ENCODE assay signal across 29 mouse cellular contexts in genomic region chr12:109714061-109714460, GRCm38 (mm10).
DNase-seq lines count a peak whose midpoint lies in the region; ATAC-seq lines count a peak whose summit lies in the region.
"Had no signal": no experiment of that assay in that cellular context is flagged by ENCODE, and none has a peak within 500 bp of the region (broad histone marks: within the 10 kb centered on the region; RNA-seq: fewer than 3 reads in every experiment).

No protein-coding gene starts in this region.

- no peaks in the 10 kb centered on the region for H3K4me1 ChIP-seq in forebrain, embryonic 10.5 days
- no peaks in the 10 kb centered on the region for H3K4me1 ChIP-seq in forebrain, embryonic 14.5 days (ENCODE audit: control insufficient read depth, insufficient read depth, low read length)
- H3K4me1 ChIP-seq in megakaryocyte, embryonic 14.5 days, result no peaks in the 10 kb centered on the region
- H3K4me1 ChIP-seq: forebrain, embryonic 12.5 days; heart, embryonic 12.5 days; heart, embryonic 15.5 days had no signal

- no peaks in the 10 kb centered on the region for H3K9me3 ChIP-seq in forebrain, embryonic 10.5 days
- H3K9me3 ChIP-seq in forebrain, embryonic 14.5 days (replicated peaks; ENCODE audit: control insufficient read depth, low read length), result no peaks in the 10 kb centered on the region
- H3K9me3 ChIP-seq in megakaryocyte, embryonic 14.5 days, result peaks cover 53% of the 10 kb centered on the region
- H3K9me3 ChIP-seq: forebrain, embryonic 12.5 days; heart, embryonic 12.5 days; heart, embryonic 15.5 days had no signal

- peak; percentile 11 for DNase-seq in forebrain, embryonic 10.5 days (ENCODE audit: extremely low spot score, low spot score)
- no peak for DNase-seq in forebrain, embryonic 14.5 days (ENCODE audit: low spot score)
- peak; percentile 34 to 39 for DNase-seq in frontal cortex, adult 2 months (ENCODE audit: extremely low spot score in 1 of 2, low spot score in 1 of 2)
- no peak for DNase-seq in frontal cortex, postnatal 10 days (ENCODE audit: low spot score in 2 of 2)
- peak; percentile 40 for DNase-seq in telencephalon, adult 2 months (ENCODE audit: low read depth, low spot score)
- DNase-seq: adrenal gland, postnatal 10 days; adrenal gland, postnatal 36 days; B cell, adult 2 months; cerebellum, adult 18-20 months; cerebellum, adult 9-10 months; cerebellum, postnatal 14 days; forebrain, postnatal 0 days; gastrocnemius, postnatal 25 days; heart, adult 2 months; heart, postnatal 10 days; heart, postnatal 36 days; kidney, adult 18-20 months had no signal

- ATAC-seq in forebrain, embryonic 14.5 days, result no peak
- ATAC-seq in megakaryocyte, adult 5-6 weeks (ENCODE audit: poor library complexity, severe bottlenecking), result no peak
- ATAC-seq: forebrain, postnatal 0 days; hindbrain, postnatal 0 days; inflammation-experienced regulatory T-cells, adult 6 months; intestine, embryonic 16.5 days; Patski had no signal

- peaks cover 100% of the 10 kb centered on the region for H3K36me3 ChIP-seq in forebrain, embryonic 10.5 days (replicated peaks)
- H3K36me3 ChIP-seq in forebrain, embryonic 14.5 days (ENCODE audit: control insufficient read depth, insufficient read depth, low read length), result peaks cover 42% of the 10 kb centered on the region
- no peaks in the 10 kb centered on the region for H3K36me3 ChIP-seq in megakaryocyte, embryonic 14.5 days (replicated peaks; ENCODE audit: low read length)
- H3K36me3 ChIP-seq: G1E had no signal

- H3K9ac ChIP-seq in forebrain, embryonic 14.5 days (ENCODE audit: low read length), result no peak overlapping the region
- H3K9ac ChIP-seq: forebrain, embryonic 12.5 days; forebrain, postnatal 0 days; heart, embryonic 12.5 days; heart, embryonic 15.5 days; hindbrain, embryonic 14.5 days had no signal

- WGBS in forebrain, embryonic 10.5 days, result 93% methylated on average over 5 of the region's 5 CpGs
- WGBS in forebrain, embryonic 14.5 days, result 93% methylated on average over 5 of the region's 5 CpGs

- H3K4me2 ChIP-seq in forebrain, embryonic 14.5 days (ENCODE audit: low read length), result no peak overlapping the region
- H3K4me2 ChIP-seq: forebrain, embryonic 12.5 days; heart, embryonic 12.5 days; heart, embryonic 15.5 days; hindbrain, embryonic 14.5 days had no signal

- no peaks in the 10 kb centered on the region for H3K27me3 ChIP-seq in forebrain, embryonic 10.5 days (ENCODE audit: poor library complexity, severe bottlenecking)
- H3K27me3 ChIP-seq in forebrain, embryonic 14.5 days (replicated peaks; ENCODE audit: control insufficient read depth, insufficient read depth, low read length), result no peaks in the 10 kb centered on the region
- H3K27me3 ChIP-seq in megakaryocyte, embryonic 14.5 days (replicated peaks), result no peaks in the 10 kb centered on the region
- H3K27me3 ChIP-seq: CH12.LX; forebrain, embryonic 12.5 days; heart, embryonic 12.5 days; heart, embryonic 15.5 days; Patski had no signal

- no peak overlapping the region for H3K4me3 ChIP-seq in forebrain, embryonic 10.5 days
- no peak overlapping the region for H3K4me3 ChIP-seq in forebrain, embryonic 14.5 days (ENCODE audit: low read depth, low read length)
- H3K4me3 ChIP-seq in megakaryocyte, embryonic 14.5 days (replicated peaks), result peak overlapping the region; percentile 10
- H3K4me3 ChIP-seq: forebrain, embryonic 12.5 days; heart, adult 2 months; heart, embryonic 12.5 days; heart, embryonic 15.5 days had no signal

- no peak overlapping the region for H3K27ac ChIP-seq in forebrain, embryonic 10.5 days
- H3K27ac ChIP-seq in forebrain, embryonic 14.5 days (ENCODE audit: low read depth, low read length), result no peak overlapping the region
- H3K27ac ChIP-seq: forebrain, embryonic 12.5 days; heart, adult 2 months; heart, embryonic 15.5 days; hindbrain, embryonic 14.5 days; hindbrain, postnatal 0 days had no signal

Comparison
In these comparisons a context has a peak if more than half of its experiments do, and no peak if none do; other contexts are left out.
1. DNase-seq: peak in forebrain, embryonic 10.5 days (single experiment), frontal cortex, adult 2 months (2 of 2) and telencephalon, adult 2 months (single experiment); none in forebrain, embryonic 14.5 days (single experiment) and frontal cortex, postnatal 10 days (0 of 2).